Mouse (Mus musculus) cerebellum, postnatal 10 days (tissue): ENCODE data around the gene Gm20388.

Experiments
- DNase-seq, 2 experiments: peaks; one replicate each; pipeline ENCODE4 v3.0.0; 2021; ENCODE audit warnings: mixed read lengths in 2 of 2

Gene Gm20388

GRCm38 (mm10) chr8:121396151-121396550 is 1485.5 kb downstream of the Gm20388 start:
- no peak for DNase-seq

- no peak for DNase-seq
Measured at GRCm38 (mm10) chr8:121397201-121397698, 1486.6 kb downstream of the Gm20388 start.

- no peak for DNase-seq
Measured at GRCm38 (mm10) chr8:121398081-121398480, 1487.4 kb downstream of the Gm20388 start.

- no peak for DNase-seq
Measured at GRCm38 (mm10) chr8:121398724-121399123, 1488.1 kb downstream of the Gm20388 start.

GRCm38 (mm10) chr8:121399173-121399572 is 1488.5 kb downstream of the Gm20388 start:
- no peak for DNase-seq

GRCm38 (mm10) chr8:121400581-121400980 is 1489.9 kb downstream of the Gm20388 start:
- DNase-seq, result peak in 1 of 2 experiments; percentile 40

GRCm38 (mm10) chr8:121403821-121404220 is 1493.2 kb downstream of the Gm20388 start:
- peak; percentile 61 to 72 for DNase-seq

GRCm38 (mm10) chr8:121418081-121418480 is 1507.4 kb downstream of the Gm20388 start:
- peak in 1 of 2 experiments; percentile 43 for DNase-seq

- no peak for DNase-seq
Measured at GRCm38 (mm10) chr8:121419551-121419950, 1508.9 kb downstream of the Gm20388 start.

- no peak for DNase-seq
Measured at GRCm38 (mm10) chr8:121421009-121421408, 1510.4 kb downstream of the Gm20388 start.

- no peak for DNase-seq
Measured at GRCm38 (mm10) chr8:121424080-121424479, 1513.4 kb downstream of the Gm20388 start.

- DNase-seq, result peak in 1 of 2 experiments; percentile 39
Measured at GRCm38 (mm10) chr8:121424600-121424999, 1514.0 kb downstream of the Gm20388 start.

- DNase-seq, result peak; percentile 54 to 64
Measured at GRCm38 (mm10) chr8:121431499-121431898, 1520.9 kb downstream of the Gm20388 start.

GRCm38 (mm10) chr8:121433466-121433865 is 1522.8 kb downstream of the Gm20388 start:
- no peak for DNase-seq

GRCm38 (mm10) chr8:121436656-121437055 is 1526.0 kb downstream of the Gm20388 start:
- no peak for DNase-seq

GRCm38 (mm10) chr8:121437506-121437905 is 1526.9 kb downstream of the Gm20388 start:
- peak; percentile 59 to 72 for DNase-seq

GRCm38 (mm10) chr8:121438111-121438510 is 1527.5 kb downstream of the Gm20388 start:
- peak; percentile 75 to 84 for DNase-seq

GRCm38 (mm10) chr8:121439351-121439750 is 1528.7 kb downstream of the Gm20388 start:
- DNase-seq, result peak; percentile 72 to 81

- DNase-seq, result no peak
Measured at GRCm38 (mm10) chr8:121443361-121443760, 1532.7 kb downstream of the Gm20388 start.

- peak; percentile 78 to 83 for DNase-seq
Measured at GRCm38 (mm10) chr8:121444521-121444920, 1533.9 kb downstream of the Gm20388 start.

- peak; percentile 42 to 50 for DNase-seq
Measured at GRCm38 (mm10) chr8:121445027-121445471, 1534.4 kb downstream of the Gm20388 start.

GRCm38 (mm10) chr8:121446133-121446532 is 1535.5 kb downstream of the Gm20388 start:
- DNase-seq, result peak in 1 of 2 experiments; percentile 39

GRCm38 (mm10) chr8:121446862-121447261 is 1536.2 kb downstream of the Gm20388 start:
- no peak for DNase-seq

GRCm38 (mm10) chr8:121450211-121450610 is 1539.6 kb downstream of the Gm20388 start:
- DNase-seq, result no peak
